Mouse (Mus musculus): ENCODE data around the gene Sh3glb2.

GRCm38 (mm10) chr2:30397986-30398512, 38.9 kb upstream of the Sh3glb2 start:
- no peak for TF ChIP-seq EP300 (IDR thresholded peaks at IDR 0.05)
- no peak for TF ChIP-seq CTCF (IDR thresholded peaks at IDR 0.05)
